Mouse (Mus musculus): ENCODE measurements around the gene Ube2l6. TPM values are rescaled to one million over a fixed set of nuclear protein-coding genes. Genes with fewer than 3 reads are reported as not detected.
"Not testable (repeated sequence)": the region's sequence is repeated elsewhere in the genome, so short reads cannot be mapped to it uniquely, and the experiment has no call there.

Ube2l6 gene
- polyA plus RNA-seq, 1 experiment from 2014 or later: 23.2 TPM

DNA sequence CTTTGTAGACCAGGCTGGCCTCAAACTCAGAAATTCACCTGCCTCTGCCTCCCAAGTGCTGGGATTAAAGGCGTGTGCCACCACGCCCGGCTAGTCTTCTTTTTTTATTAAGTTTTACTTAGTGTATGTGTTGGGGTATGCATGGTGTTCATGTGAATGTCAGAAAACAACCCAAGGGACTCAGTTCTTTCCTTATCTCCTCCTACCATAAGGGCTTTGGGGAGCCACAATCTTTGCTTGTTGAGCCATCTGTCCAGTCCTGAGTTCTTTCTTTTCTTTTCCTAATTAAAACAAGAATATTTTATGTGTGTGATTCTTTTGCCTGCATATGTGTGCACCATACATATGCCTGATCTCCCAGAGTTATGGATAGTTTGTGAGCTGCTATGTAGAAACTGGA is 5.5 kb upstream of the Ube2l6 start:
- 83% methylated on average over 3 of the region's 3 CpGs for WGBS
- H3K27ac ChIP-seq: no peak overlapping the region
- H3K4me2 ChIP-seq: no peak overlapping the region
- H3K4me1 ChIP-seq (replicated peaks): no peaks in the 10 kb centered on the region
- H3K36me3 ChIP-seq: no peaks in the 10 kb centered on the region
- peaks cover 9% of the 10 kb centered on the region; the same call in 1 of the 2 replicates for H3K9me3 ChIP-seq
- peaks cover 7% of the 10 kb centered on the region; the same call in 1 of the 2 replicates for H3K27me3 ChIP-seq
- ATAC-seq (ENCODE audit: insufficient number of reproducible peaks, insufficient read depth, low FRiP score, low TSS enrichment, low read depth): no peak
- H3K4me3 ChIP-seq (replicated peaks): no peak overlapping the region
- no peak overlapping the region for H3K9ac ChIP-seq (replicated peaks)

- Histone ChIP-seq H3K4me2 (no peak overlapping the region), H3K27me3 (peaks cover 7% of the 10 kb centered on the region; the same call in 1 of the 2 replicates), H3K27ac (no peak overlapping the region), H3K36me3 (no peaks in the 10 kb centered on the region), H3K4me1 (replicated peaks) (no peaks in the 10 kb centered on the region), H3K9me3 (peaks cover 9% of the 10 kb centered on the region; the same call in 1 of the 2 replicates), H3K9ac (replicated peaks) (no peak overlapping the region), H3K4me3 (replicated peaks) (no peak overlapping the region)
- ATAC-seq (ENCODE audit: insufficient number of reproducible peaks, insufficient read depth, low FRiP score, low TSS enrichment, low read depth): no peak
- 88% methylated on average over 3 of the region's 3 CpGs for WGBS
These were observed 4.8 kb upstream of the Ube2l6 start for GRCm38 (mm10) chr2:84793871-84794270.

DNA sequence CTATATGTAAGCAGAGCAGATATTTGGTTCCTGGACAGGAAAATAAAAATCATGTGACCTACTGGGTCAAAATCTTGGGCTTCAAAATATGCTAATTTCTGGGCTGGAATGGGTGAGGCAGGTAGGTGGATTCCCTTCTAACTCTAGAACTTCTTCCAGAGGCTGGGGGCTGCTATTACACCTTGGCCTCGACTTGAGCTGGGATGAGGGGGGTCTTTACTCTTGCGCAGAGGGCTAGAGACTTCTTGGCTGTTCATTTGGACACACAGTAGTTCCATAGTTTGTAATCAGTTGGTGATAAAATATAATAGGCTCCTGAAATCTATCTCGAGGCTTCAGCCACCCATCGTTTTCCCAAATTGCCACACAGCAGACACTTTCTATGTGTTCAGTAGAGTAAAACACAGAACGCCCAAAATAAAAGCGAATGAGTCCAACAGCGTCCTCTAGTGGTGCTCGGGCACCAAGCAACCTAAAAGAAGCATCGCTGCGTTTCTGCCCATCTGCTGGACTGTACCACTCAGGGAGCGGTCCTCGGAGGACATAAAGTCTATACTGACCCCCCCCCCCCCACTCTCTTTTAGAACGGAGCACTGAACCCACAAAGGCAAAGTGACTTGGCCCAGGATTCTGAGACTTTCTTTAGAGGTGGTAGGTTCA is 665 bp upstream of the Ube2l6 start:
- Histone ChIP-seq H3K9ac (replicated peaks) (peak overlapping the region; percentile 67), H3K36me3 (no peaks in the 10 kb centered on the region), H3K4me1 (replicated peaks) (no peaks in the 10 kb centered on the region), H3K9me3 (peaks cover 9% of the 10 kb centered on the region; the same call in 1 of the 2 replicates), H3K27me3 (no peaks in the 10 kb centered on the region), H3K4me3 (replicated peaks) (peak overlapping the region; percentile 63), H3K27ac (0 out of 2 replicates have a peak overlapping the region, but pooled peaks have one; percentile 14), H3K4me2 (peak overlapping the region; percentile 98)
- ATAC-seq (ENCODE audit: insufficient number of reproducible peaks, insufficient read depth, low FRiP score, low TSS enrichment, low read depth): peak; percentile 39; the same call in 1 of the 2 replicates
- WGBS: 10% methylated on average over 13 of the region's 13 CpGs

- no peaks in the 10 kb centered on the region for H3K27me3 ChIP-seq
- peak overlapping the region; percentile 63 for H3K4me3 ChIP-seq (replicated peaks)
- H3K9ac ChIP-seq (replicated peaks): peak overlapping the region; percentile 67
- H3K36me3 ChIP-seq: no peaks in the 10 kb centered on the region
- no peaks in the 10 kb centered on the region for H3K4me1 ChIP-seq (replicated peaks)
- WGBS: 1% methylated on average over 16 of the region's 16 CpGs
- H3K4me2 ChIP-seq: peak overlapping the region; percentile 98
- H3K9me3 ChIP-seq: peaks cover 9% of the 10 kb centered on the region; the same call in 1 of the 2 replicates
- ATAC-seq (ENCODE audit: insufficient number of reproducible peaks, insufficient read depth, low FRiP score, low TSS enrichment, low read depth): peak; percentile 45; the same call in 1 of the 2 replicates
- H3K27ac ChIP-seq: 0 out of 2 replicates have a peak overlapping the region, but pooled peaks have one; percentile 41
These were observed 473 bp downstream of the Ube2l6 start for GRCm38 (mm10) chr2:84799041-84799561.

- WGBS: 78% methylated on average over 4 of the region's 4 CpGs
- H3K4me3 ChIP-seq (replicated peaks): no peak overlapping the region
- H3K36me3 ChIP-seq: no peaks in the 10 kb centered on the region
- no peaks in the 10 kb centered on the region for H3K4me1 ChIP-seq (replicated peaks)
- no peak overlapping the region for H3K4me2 ChIP-seq
- no peak overlapping the region for H3K9ac ChIP-seq (replicated peaks)
- ATAC-seq (ENCODE audit: insufficient number of reproducible peaks, insufficient read depth, low FRiP score, low TSS enrichment, low read depth): no peak
- H3K9me3 ChIP-seq: peaks cover 5% of the 10 kb centered on the region; the same call in 1 of the 2 replicates
- H3K27me3 ChIP-seq: no peaks in the 10 kb centered on the region
- no peak overlapping the region for H3K27ac ChIP-seq
These were observed 1.7 kb downstream of the Ube2l6 start for GRCm38 (mm10) chr2:84800304-84800703.

- not testable (repeated sequence) for H3K4me1 ChIP-seq (replicated peaks); H3K9me3 ChIP-seq; H3K27ac ChIP-seq; H3K9ac ChIP-seq (replicated peaks); H3K4me2 ChIP-seq; H3K27me3 ChIP-seq; H3K36me3 ChIP-seq; ATAC-seq (ENCODE audit: insufficient number of reproducible peaks, insufficient read depth, low FRiP score, low TSS enrichment, low read depth); H3K4me3 ChIP-seq (replicated peaks)
- 85% methylated on average over 5 of the region's 5 CpGs for WGBS
These were observed 2.6 kb downstream of the Ube2l6 start for GRCm38 (mm10) chr2:84801223-84801622.

- 91% methylated on average over 7 of the region's 7 CpGs for WGBS
- ATAC-seq (ENCODE audit: insufficient number of reproducible peaks, insufficient read depth, low FRiP score, low TSS enrichment, low read depth): no peak
- no peaks in the 10 kb centered on the region for H3K9me3 ChIP-seq
- no peaks in the 10 kb centered on the region for H3K4me1 ChIP-seq (replicated peaks)
- no peaks in the 10 kb centered on the region for H3K36me3 ChIP-seq
- H3K9ac ChIP-seq (replicated peaks): no peak overlapping the region
- no peak overlapping the region for H3K4me2 ChIP-seq
- H3K27me3 ChIP-seq: no peaks in the 10 kb centered on the region
- H3K4me3 ChIP-seq (replicated peaks): no peak overlapping the region
- no peak overlapping the region for H3K27ac ChIP-seq
These were observed 5.3 kb downstream of the Ube2l6 start for GRCm38 (mm10) chr2:84803963-84804362.

DNA sequence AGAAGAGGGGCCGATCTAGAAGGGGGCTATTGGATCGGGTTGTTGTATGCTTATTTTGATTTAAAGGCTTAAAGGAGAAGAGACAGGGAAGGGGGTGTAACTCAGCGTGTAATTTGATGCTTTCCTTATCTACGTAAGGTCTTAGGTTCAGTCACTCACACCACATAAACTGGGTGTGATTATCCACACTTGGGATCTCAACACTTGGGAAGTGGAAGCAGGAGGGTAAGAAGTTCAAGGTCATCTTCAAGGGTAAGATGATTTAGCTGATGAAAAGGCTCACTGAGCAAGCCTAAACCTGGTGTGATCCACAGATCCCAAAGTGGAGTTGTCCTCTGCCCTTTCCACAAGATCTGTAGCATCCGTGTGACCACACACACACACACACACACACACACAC is 7.9 kb downstream of the Ube2l6 start:
- H3K9me3 ChIP-seq: no peaks in the 10 kb centered on the region
- no peak overlapping the region for H3K27ac ChIP-seq
- no peak for ATAC-seq (ENCODE audit: insufficient number of reproducible peaks, insufficient read depth, low FRiP score, low TSS enrichment, low read depth)
- no peaks in the 10 kb centered on the region for H3K27me3 ChIP-seq
- H3K4me3 ChIP-seq (replicated peaks): no peak overlapping the region
- no peaks in the 10 kb centered on the region for H3K36me3 ChIP-seq
- H3K4me1 ChIP-seq (replicated peaks): peaks cover 5% of the 10 kb centered on the region; the same call in 1 of the 2 replicates
- no peak overlapping the region for H3K4me2 ChIP-seq
- H3K9ac ChIP-seq (replicated peaks): no peak overlapping the region
- WGBS: 56% methylated on average over 5 of the region's 5 CpGs

- H3K4me2 ChIP-seq: no peak overlapping the region
- H3K9ac ChIP-seq (replicated peaks): no peak overlapping the region
- no peak overlapping the region for H3K4me3 ChIP-seq (replicated peaks)
- H3K4me1 ChIP-seq (replicated peaks): peaks cover 5% of the 10 kb centered on the region; the same call in 1 of the 2 replicates
- no peaks in the 10 kb centered on the region for H3K27me3 ChIP-seq
- H3K27ac ChIP-seq: no peak overlapping the region
- ATAC-seq (ENCODE audit: insufficient number of reproducible peaks, insufficient read depth, low FRiP score, low TSS enrichment, low read depth): no peak
- H3K36me3 ChIP-seq: no peaks in the 10 kb centered on the region
- H3K9me3 ChIP-seq: no peaks in the 10 kb centered on the region
These were observed 10.7 kb downstream of the Ube2l6 start for GRCm38 (mm10) chr2:84809330-84809729.

- peaks cover 5% of the 10 kb centered on the region; the same call in 1 of the 2 replicates for H3K4me1 ChIP-seq (replicated peaks)
- no peak for ATAC-seq (ENCODE audit: insufficient number of reproducible peaks, insufficient read depth, low FRiP score, low TSS enrichment, low read depth)
- no peak overlapping the region for H3K27ac ChIP-seq
- no peak overlapping the region for H3K4me3 ChIP-seq (replicated peaks)
- WGBS: 76% methylated on average over 6 of the region's 6 CpGs
- H3K36me3 ChIP-seq: no peaks in the 10 kb centered on the region
- H3K27me3 ChIP-seq: no peaks in the 10 kb centered on the region
- no peak overlapping the region for H3K4me2 ChIP-seq
- H3K9me3 ChIP-seq: no peaks in the 10 kb centered on the region
- H3K9ac ChIP-seq (replicated peaks): no peak overlapping the region
These were observed 11.9 kb downstream of the Ube2l6 start for GRCm38 (mm10) chr2:84810526-84810885.

DNA sequence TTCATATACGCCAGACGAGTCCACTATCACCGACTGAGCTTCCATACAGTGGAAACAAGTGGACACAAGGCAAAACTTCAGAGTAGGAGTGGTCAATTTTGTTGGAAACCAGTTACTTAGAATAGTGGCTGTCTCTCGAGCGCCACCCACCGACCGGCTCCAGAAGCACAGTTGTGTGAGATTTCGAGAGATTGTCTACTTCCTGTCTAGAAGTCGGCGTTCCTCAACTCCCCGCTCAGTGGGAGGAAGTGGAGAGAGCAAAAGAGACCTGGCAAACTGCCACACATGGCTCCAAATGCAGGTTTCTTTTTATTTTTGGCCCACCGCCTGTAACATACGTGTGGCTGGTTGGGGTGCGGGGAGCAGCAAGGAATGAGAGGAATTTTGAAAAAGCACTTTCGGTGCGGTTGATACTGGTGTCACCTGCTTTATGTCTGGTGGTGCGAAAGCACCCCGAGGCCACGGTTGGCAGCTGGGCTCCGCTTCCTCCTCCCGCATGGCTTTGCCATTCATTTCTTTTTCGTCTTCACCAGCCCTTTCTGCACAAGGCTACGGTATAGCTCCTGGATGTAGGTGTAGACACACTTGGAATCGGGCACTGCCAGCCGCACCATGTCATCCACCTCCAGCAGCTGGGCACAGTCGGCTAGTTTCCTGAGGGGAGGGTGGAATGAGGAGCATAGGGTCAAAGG is 12.4 kb downstream of the Ube2l6 start:
- H3K9ac ChIP-seq (replicated peaks): no peak overlapping the region
- H3K27ac ChIP-seq: peak overlapping the region; percentile 14; the same call in 1 of the 2 replicates
- peak overlapping the region; percentile 19; the same call in 1 of the 2 replicates for H3K4me3 ChIP-seq (replicated peaks)
- H3K4me2 ChIP-seq: peak overlapping the region; percentile 47
- ATAC-seq (ENCODE audit: insufficient number of reproducible peaks, insufficient read depth, low FRiP score, low TSS enrichment, low read depth): peak; percentile 38
- no peaks in the 10 kb centered on the region for H3K27me3 ChIP-seq
- H3K4me1 ChIP-seq (replicated peaks): peaks cover 5% of the 10 kb centered on the region; the same call in 1 of the 2 replicates
- H3K9me3 ChIP-seq: no peaks in the 10 kb centered on the region
- WGBS: 37% methylated on average over 26 of the region's 26 CpGs
- no peaks in the 10 kb centered on the region for H3K36me3 ChIP-seq

All from limb, embryonic 12.5 days (tissue).